Mouse (Mus musculus): Measurements from ENCODE around the gene Slc25a21. TPM values are rescaled to one million over a fixed set of nuclear protein-coding genes. Genes with fewer than 3 reads are reported as not detected.

The Slc25a21 gene
- polyA plus RNA-seq, 1 experiment from 2014 or later: 25.5 TPM

DNA sequence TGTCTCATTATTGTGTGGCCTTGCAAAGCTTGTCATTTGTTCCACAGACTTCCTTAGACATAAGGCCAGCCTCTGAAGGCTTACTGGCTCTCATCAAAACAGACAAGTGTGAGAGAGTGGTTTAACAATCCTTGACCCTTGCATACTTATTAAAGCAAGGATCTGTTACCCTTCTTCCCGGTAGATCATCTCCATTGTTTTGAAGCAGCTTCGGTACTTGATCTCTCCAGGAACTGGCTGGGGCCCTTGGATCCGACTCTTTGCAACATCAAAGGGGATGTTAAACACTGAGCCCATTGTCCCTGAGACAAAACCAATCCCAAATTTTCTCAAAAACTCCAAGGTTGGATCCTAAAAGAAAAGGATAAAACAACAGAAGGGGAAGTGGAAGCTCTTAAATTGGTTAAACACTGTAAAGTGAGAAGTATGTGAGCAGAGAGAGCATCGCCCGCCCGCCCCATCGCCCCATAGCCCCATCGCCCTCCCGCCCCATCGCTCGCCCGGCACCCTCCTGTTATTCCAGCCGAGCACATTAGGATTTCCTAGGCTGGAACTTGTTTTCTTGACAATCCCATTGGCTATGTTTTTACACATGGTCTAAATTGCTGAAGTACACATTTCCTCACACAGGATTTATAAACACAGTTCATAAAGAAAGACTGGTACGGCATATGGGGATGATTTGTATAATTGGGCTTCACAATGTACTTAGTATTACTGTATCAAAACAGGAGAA lies 479.1 kb downstream of the Slc25a21 start:
- 34% methylated on average over 14 of the region's 14 CpGs for WGBS (ENCODE audit: insufficient replicate concordance)
- no peak for ATAC-seq (ENCODE audit: low read depth)
- H3K4me1 ChIP-seq (replicated peaks): no peaks in the 10 kb centered on the region

GRCm38 (mm10) chr12:56701004-56701403 lies 496.3 kb downstream of the Slc25a21 start:
- Histone ChIP-seq H3K4me3 (replicated peaks) (no peak overlapping the region), H3K36me3 (no peaks in the 10 kb centered on the region), H3K9ac (no peak overlapping the region), H3K4me1 (replicated peaks) (peaks cover 9% of the 10 kb centered on the region), H3K9me3 (replicated peaks) (no peaks in the 10 kb centered on the region), H3K27me3 (peaks cover 69% of the 10 kb centered on the region), H3K4me2 (no peak overlapping the region), H3K27ac (no peak overlapping the region)
- no peak for ATAC-seq (ENCODE audit: low read depth)
- no peak for DNase-seq
- WGBS (ENCODE audit: insufficient replicate concordance): 8% methylated on average over 6 of the region's 6 CpGs

More for the DNA sequence above, 479.1 kb downstream of the Slc25a21 start:
- H3K4me3 ChIP-seq (replicated peaks): no peak overlapping the region
- no peaks in the 10 kb centered on the region for H3K9me3 ChIP-seq (replicated peaks)
- DNase-seq: no peak
- H3K4me2 ChIP-seq: no peak overlapping the region
- peaks cover 20% of the 10 kb centered on the region for H3K27me3 ChIP-seq
- no peak overlapping the region for H3K27ac ChIP-seq
- H3K36me3 ChIP-seq: no peaks in the 10 kb centered on the region
- no peak overlapping the region for H3K9ac ChIP-seq

- Histone ChIP-seq H3K4me2 (no peak overlapping the region), H3K4me3 (replicated peaks) (no peak overlapping the region), H3K9ac (no peak overlapping the region), H3K9me3 (replicated peaks) (no peaks in the 10 kb centered on the region), H3K27ac (no peak overlapping the region), H3K4me1 (replicated peaks) (peaks cover 15% of the 10 kb centered on the region), H3K36me3 (no peaks in the 10 kb centered on the region), H3K27me3 (peaks cover 77% of the 10 kb centered on the region)
- DNase-seq (no peak), ATAC-seq (ENCODE audit: low read depth) (no peak)
- WGBS (ENCODE audit: insufficient replicate concordance): 7% methylated on average over 44 of the region's 44 CpGs
These were observed 497.1 kb downstream of the Slc25a21 start for GRCm38 (mm10) chr12:56699915-56700900.

GRCm38 (mm10) chr12:56699351-56699750 lies 497.9 kb downstream of the Slc25a21 start:
- no peak overlapping the region for H3K4me2 ChIP-seq
- no peak for DNase-seq
- WGBS (ENCODE audit: insufficient replicate concordance): 12% methylated on average over 3 of the region's 3 CpGs
- H3K27ac ChIP-seq: no peak overlapping the region
- H3K4me1 ChIP-seq (replicated peaks): peaks cover 15% of the 10 kb centered on the region
- no peak for ATAC-seq (ENCODE audit: low read depth)
- no peak overlapping the region for H3K4me3 ChIP-seq (replicated peaks)
- H3K9ac ChIP-seq: no peak overlapping the region
- no peaks in the 10 kb centered on the region for H3K36me3 ChIP-seq
- H3K27me3 ChIP-seq: peaks cover 81% of the 10 kb centered on the region
- no peaks in the 10 kb centered on the region for H3K9me3 ChIP-seq (replicated peaks)

DNA sequence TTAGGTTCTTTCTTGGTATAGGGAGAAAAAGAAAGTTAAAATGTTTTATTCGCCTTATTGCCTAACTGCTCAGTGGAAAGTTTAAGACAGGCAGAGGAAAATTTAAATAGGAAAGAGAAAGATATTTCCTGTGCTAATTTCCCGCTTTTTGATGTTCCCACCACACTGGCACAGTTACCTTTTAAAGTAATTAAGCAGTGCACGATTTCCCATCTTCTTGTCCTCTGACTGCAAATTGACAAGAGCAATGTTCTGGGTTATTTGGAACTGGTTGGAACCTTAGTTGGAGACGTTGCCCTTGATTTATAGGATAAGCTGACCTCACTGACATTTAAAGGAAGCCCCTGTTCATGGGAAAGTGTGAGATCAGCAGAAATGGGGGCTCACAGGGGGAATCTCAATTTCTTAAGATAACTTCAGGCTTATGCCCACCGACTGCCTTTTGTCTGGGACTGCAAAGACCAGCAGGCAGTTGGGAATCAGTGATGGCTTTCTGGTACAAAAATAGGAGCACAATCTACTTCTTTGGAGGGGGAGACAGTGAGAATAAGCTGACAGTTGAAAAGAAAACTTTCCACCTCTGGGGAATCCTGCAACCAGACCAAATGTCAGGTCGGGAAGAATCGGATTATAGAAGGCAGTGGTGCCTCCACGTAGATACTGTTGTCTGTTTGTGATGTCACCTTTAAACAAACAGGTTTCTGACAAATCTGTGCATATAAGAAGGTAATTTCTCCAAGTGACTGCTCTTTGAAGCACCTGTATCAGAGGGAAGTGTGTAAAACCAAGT lies 498.9 kb downstream of the Slc25a21 start:
- H3K27me3 ChIP-seq: peaks cover 91% of the 10 kb centered on the region

GRCm38 (mm10) chr12:56697785-56698184 lies 499.5 kb downstream of the Slc25a21 start:
- Histone ChIP-seq H3K27ac (no peak overlapping the region), H3K4me3 (replicated peaks) (no peak overlapping the region), H3K4me1 (replicated peaks) (peaks cover 15% of the 10 kb centered on the region), H3K9me3 (replicated peaks) (no peaks in the 10 kb centered on the region), H3K4me2 (no peak overlapping the region), H3K9ac (no peak overlapping the region), H3K36me3 (no peaks in the 10 kb centered on the region), H3K27me3 (peaks cover 94% of the 10 kb centered on the region)
- WGBS (ENCODE audit: insufficient replicate concordance): 3% methylated on average over 12 of the region's 12 CpGs
- DNase-seq: no peak
- no peak for ATAC-seq (ENCODE audit: low read depth)

More for the DNA sequence above, 498.9 kb downstream of the Slc25a21 start:
- no peak overlapping the region for H3K9ac ChIP-seq
- no peak overlapping the region for H3K4me2 ChIP-seq
- ATAC-seq (ENCODE audit: low read depth) (no peak), DNase-seq (no peak)
- peaks cover 15% of the 10 kb centered on the region for H3K4me1 ChIP-seq (replicated peaks)
- no peak overlapping the region for H3K4me3 ChIP-seq (replicated peaks)
- WGBS (ENCODE audit: insufficient replicate concordance): 5% methylated on average over 8 of the region's 8 CpGs
- H3K9me3 ChIP-seq (replicated peaks): no peaks in the 10 kb centered on the region
- no peaks in the 10 kb centered on the region for H3K36me3 ChIP-seq
- H3K27ac ChIP-seq: no peak overlapping the region

- Histone ChIP-seq H3K9me3 (replicated peaks) (no peaks in the 10 kb centered on the region), H3K9ac (no peak overlapping the region), H3K4me3 (replicated peaks) (peak overlapping the region; percentile 38), H3K27me3 (peaks cover 94% of the 10 kb centered on the region), H3K4me2 (peak overlapping the region; percentile 60), H3K27ac (no peak overlapping the region), H3K36me3 (no peaks in the 10 kb centered on the region), H3K4me1 (replicated peaks) (peaks cover 15% of the 10 kb centered on the region)
- DNase-seq (no peak), ATAC-seq (ENCODE audit: low read depth) (no peak)
- WGBS (ENCODE audit: insufficient replicate concordance): 2% methylated on average over 36 of the region's 36 CpGs
These were observed 500.1 kb downstream of the Slc25a21 start for GRCm38 (mm10) chr12:56697011-56697740.

DNA sequence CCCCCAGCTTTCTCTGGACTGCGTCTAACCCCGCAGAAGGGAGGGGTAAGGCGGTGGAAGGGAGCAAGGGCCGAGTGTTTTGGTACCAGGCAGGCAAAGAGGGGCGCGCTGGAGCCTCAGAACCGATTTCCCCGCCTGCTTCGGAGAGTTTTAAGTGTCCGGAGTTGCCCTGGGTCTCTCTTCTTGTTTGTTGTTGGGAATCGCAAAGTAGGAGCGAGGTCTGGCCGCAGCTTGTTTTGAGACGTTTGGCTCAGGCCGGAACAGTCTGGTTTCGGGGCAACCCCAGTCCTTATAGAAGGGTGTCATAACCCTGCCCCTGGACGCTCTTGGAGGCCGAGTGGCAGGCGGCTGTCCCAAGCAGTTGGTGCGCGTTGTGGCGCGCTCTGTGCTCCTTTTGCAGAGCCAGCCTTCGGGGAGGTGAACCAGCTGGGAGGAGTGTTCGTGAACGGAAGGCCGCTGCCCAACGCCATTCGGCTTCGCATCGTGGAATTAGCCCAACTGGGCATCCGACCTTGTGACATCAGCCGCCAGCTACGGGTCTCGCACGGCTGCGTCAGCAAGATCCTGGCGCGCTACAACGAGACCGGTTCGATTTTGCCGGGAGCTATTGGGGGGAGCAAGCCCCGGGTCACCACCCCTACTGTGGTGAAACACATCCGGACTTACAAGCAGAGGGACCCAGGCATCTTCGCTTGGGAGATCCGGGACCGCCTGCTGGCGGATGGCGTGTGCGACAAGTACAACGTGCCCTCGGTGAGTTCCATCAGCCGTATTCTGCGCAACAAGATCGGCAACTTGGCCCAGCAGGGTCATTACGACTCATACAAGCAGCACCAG lies 500.9 kb downstream of the Slc25a21 start:
- Histone ChIP-seq H3K27ac (no peak overlapping the region), H3K4me1 (replicated peaks) (peaks cover 17% of the 10 kb centered on the region), H3K9me3 (replicated peaks) (no peaks in the 10 kb centered on the region), H3K9ac (no peak overlapping the region), H3K36me3 (no peaks in the 10 kb centered on the region), H3K4me2 (peak overlapping the region; percentile 60), H3K4me3 (replicated peaks) (peak overlapping the region; percentile 38), H3K27me3 (peaks cover 99% of the 10 kb centered on the region)
- ATAC-seq (ENCODE audit: low read depth) (no peak), DNase-seq (no peak)
- WGBS (ENCODE audit: insufficient replicate concordance): 1% methylated on average over 57 of the region's 57 CpGs

DNA sequence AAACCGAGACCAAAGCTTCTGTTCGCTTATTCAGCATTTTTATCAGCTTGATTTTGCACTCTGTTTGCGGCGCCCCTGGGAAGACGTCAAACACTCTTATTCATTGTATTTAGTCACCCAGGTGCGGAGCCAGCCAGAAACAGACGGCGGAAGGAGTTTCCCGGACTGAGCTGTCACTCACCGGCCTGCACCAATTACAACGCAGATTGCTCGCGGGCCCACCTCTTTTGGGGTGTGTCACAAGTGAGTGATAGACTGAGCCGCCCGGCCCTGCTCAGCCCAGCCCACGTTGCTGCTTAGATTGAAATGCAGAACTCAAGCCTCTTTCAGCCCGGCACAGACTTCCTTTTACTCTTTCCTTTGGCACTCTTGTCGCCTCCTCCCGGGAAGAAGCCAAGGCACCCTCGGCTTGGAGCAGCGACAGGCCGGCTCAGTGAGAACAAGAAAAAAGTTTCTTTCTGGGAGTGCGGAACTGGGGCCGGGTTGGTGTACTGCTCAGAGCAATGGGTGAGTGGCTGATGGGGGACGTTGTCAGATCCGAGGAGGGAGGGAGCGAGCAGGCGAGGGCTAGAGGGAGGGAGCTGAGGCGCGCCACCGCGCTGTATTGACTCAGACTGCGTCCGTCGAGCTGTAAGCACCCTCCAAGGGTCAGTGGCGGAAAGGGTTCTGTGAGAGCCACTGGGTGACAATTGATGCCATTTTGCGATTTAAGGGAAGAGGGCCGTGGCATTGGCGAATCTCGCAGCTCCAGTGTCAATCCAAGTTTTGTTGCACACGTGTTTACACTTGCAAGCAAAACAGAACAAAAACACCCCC lies 501.7 kb downstream of the Slc25a21 start:
- ATAC-seq (ENCODE audit: low read depth) (peak; percentile 90), DNase-seq (peak; percentile 58)
- Histone ChIP-seq H3K36me3 (no peaks in the 10 kb centered on the region), H3K9me3 (replicated peaks) (no peaks in the 10 kb centered on the region), H3K4me2 (peak overlapping the region; percentile 60), H3K4me1 (replicated peaks) (peaks cover 18% of the 10 kb centered on the region), H3K4me3 (replicated peaks) (peak overlapping the region; percentile 38), H3K27me3 (peaks cover 99% of the 10 kb centered on the region), H3K9ac (no peak overlapping the region), H3K27ac (no peak overlapping the region)
- 1% methylated on average over 41 of the region's 41 CpGs for WGBS (ENCODE audit: insufficient replicate concordance)
